Mouse (Mus musculus) cerebellum, adult 9-11 months (tissue): ENCODE measurements at regions not wholly inside any gene's neighbourhood (a gene's known extent, or its start where the extent isn't known, plus 50 kb on each side); places are given as distances from the start of the nearest gene placed in this dataset.

Experiments
- DNase-seq: peaks from one replicate; pipeline ENCODE4 v3.0.0; 2022

GRCm38 (mm10) chr13:75501530-75501929, 205.0 kb upstream of the Ell2 start:
- DNase-seq = no peak

- DNase-seq = no peak
Observed at GRCm38 (mm10) chr13:75503394-75503793, 203.2 kb upstream of the Ell2 start.

DNA sequence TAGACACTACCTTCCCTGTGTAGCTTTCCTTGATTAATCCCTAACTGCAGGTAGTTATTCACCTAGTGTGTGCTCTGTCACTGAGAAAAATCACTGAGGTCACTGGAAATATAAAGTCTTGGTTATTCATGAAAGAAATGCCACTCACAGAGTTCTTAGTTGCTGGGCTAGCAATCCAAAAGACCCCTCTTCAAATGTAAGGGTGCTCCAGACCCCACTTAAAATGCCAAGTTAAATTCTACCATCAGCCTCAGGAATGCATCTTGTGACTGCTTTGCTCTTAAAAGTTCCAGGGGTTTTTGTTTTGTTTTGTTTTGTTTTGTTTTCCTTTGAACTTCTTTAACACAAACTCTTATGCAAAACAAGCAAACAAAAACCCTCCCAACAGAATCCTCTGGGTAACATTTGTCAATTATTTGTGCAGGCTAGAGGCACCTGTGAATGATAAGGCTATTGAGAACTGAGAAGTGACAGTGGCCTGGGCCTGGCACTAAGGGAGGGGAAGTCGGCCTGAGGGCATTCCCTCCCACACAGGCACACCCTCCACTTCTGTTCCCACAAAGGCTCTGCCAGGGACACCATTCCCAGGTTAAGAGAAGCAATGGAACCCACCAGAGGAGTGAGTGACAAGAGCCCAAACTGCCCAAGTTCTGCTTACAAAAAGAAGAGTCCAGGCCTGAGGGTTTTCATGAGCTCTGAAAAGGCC, 192.1 kb upstream of the Ell2 start:
- DNase-seq = no peak

- DNase-seq = no peak
Observed at GRCm38 (mm10) chr13:75523293-75524278, 183.0 kb upstream of the Ell2 start.

- no peak for DNase-seq
Observed at GRCm38 (mm10) chr13:75524481-75524880, 182.1 kb upstream of the Ell2 start.

- no peak for DNase-seq
Observed at GRCm38 (mm10) chr13:75531566-75531965, 175.0 kb upstream of the Ell2 start.

DNA sequence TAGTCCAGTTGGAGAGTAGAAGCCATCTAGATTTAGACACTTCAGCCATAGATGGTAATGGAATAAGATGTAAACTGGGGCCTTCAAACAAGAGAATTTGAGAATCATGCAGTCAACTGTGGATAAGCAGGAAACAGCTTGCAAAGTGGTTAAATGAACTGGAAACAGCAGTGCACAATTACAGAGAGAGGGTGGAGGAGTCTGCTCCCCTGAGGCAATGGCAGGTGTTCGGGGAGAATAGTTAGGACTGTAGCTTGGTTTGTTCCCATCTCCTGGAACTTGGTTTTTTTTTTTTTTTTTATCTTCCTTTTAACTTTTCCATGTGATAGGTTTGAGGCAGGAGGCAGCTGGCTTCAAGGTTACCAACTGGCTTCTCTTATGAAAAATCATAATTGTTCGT, 165.1 kb upstream of the Ell2 start:
- DNase-seq = no peak

DNA sequence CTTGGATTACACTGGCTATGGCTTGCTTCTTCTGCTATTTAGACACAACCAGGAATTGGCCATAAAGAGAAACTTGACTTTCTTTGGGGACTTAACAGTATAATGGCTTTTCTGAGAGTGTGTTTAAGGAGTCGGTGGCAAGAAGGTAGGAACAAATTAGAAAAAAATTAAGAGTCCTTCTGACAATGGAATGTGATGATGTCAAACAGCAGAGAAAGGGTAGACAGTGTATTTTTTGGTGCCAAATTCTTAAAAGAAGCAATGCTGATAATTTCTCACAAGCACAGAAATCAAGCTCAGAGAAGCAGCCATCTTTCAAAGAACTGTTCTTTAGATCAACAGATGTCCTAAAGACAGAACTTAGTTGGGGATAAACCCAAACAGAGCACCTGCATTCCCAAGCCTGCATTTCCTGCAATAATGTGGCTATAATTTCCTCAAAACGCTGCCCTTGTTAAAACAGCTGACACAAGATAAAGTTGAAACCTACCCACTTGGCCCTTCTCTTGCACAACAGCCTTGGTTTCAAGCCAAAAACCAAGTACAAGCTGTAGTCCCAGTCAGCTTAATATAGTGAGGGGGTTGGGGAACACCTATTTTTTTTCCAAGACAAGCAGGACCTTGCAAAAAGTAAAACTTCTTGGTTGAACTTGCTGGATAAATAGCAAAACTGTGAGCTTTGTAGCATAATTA, 164.2 kb upstream of the Ell2 start:
- DNase-seq = no peak

DNA sequence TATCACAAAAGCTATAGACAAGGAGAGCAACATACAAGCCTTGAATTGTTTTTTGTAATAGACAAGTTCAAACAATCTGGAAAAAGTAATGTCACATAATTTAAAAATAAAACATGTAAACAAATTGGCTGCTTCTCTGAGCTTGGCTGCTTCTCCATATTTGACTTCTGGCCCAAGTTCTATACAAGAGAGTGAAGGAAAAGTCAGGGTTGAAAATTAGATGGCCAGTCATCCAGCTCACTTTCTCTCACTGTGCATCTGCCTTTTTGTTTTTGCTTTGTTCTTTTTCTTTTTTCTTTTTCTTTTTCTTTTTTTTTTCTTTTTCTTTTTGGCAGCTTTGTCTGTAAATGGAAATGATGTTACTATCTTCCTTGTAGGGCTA, 163.6 kb upstream of the Ell2 start:
- DNase-seq = no peak

- DNase-seq = no peak
Observed at GRCm38 (mm10) chr13:75543595-75543994, 163.0 kb upstream of the Ell2 start.

- no peak for DNase-seq
Observed at GRCm38 (mm10) chr13:75544728-75545127, 161.8 kb upstream of the Ell2 start.

GRCm38 (mm10) chr13:75547791-75548190, 158.8 kb upstream of the Ell2 start:
- no peak for DNase-seq

- no peak for DNase-seq
Observed at GRCm38 (mm10) chr13:75578971-75579370, 127.6 kb upstream of the Ell2 start.

DNA sequence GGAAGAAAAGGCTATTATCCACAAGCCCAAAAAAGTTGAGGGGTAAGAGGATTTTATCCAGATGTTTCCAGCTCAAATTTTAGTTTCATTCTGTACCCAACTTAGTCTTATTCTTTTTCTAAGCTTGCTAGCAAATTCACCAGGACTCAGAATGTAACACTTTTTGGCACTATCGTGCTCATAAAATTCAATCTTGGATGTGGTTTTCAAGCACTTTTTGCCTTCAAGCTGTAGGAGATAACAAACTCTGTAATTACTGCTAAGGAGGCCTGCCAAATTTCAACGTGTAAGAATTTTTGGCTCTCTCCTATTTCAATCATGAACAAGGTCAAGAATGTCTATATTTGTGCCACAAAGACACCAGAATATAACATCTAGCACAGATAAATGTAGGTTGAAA, 115.7 kb upstream of the Ell2 start:
- DNase-seq = no peak

DNA sequence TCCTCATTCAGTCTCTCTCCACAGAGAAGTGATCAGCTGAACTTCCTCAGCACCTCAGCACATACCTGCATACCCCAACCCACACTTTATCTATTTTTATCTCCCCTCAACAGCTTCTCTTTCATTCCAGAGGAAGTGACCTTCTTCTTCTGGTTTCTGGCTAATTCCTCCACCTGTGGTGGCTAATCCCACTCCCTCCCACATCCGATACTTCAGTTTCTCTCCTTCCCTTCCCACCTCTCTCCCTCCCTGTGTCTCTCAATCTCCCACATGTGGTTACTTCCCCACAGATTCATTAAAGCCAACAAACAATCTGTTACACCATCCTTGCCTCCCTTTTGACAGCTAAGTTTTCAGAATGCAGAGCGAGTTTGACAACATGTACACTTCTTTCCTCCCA, 109.7 kb upstream of the Ell2 start:
- DNase-seq = no peak

- no peak for DNase-seq
Observed at GRCm38 (mm10) chr13:75598186-75598585, 108.4 kb upstream of the Ell2 start.

DNA sequence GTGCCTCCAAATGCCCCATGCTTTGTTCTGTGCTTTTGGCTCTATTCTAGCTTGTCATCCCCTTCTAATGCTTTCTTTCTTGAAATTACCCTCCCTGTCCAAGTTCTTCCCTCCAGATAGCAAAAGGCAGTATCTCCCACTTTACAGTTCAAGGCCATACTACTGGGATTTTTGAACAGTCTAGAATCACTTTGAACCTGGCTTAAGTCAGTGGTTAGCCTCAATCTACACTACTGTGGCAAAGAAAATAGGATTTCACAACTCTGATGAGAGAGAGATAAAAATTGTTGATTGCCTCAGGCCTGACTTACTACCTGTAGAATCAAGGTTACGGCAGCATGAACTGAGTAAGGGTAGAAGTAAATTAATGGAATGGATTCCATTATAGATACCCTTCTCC, 107.9 kb upstream of the Ell2 start:
- no peak for DNase-seq

DNA sequence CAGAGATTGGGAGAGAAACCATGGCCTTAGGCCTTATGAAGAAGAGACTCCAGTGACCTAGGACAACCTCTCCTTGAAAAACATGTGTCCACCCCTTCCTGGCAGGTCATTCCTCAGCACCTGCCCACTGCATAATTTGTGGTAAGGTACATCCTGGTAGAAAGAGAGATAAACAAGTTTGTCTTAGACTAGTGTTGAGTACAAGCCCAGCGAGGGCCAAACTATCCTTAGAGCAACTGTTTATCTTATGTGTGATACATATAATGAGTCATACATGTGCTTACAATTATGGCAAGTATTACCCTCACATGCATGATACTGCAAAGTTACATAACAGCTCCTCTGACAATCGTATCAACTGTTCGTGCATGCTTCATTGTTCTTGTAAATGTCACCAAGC, 83.3 kb upstream of the Ell2 start:
- no peak for DNase-seq

DNA sequence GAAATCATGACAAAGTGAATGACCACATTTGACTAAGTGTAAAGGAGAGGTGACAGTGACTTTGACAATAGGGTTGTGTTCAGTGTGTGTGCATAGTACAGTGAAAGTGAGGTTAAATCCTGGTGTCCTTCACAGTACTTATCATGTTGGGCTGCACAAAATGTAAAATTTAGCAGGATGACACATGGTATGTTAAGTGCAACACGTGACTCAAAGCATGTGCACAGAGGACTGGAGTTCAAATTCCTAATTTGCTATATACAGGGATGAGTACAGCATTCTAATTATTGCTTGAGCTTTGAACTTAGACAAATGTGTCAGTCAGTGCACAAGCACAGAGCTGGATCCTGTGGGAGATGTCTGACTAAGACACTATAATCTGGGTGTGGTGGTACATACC, 79.2 kb upstream of the Ell2 start:
- no peak for DNase-seq

DNA sequence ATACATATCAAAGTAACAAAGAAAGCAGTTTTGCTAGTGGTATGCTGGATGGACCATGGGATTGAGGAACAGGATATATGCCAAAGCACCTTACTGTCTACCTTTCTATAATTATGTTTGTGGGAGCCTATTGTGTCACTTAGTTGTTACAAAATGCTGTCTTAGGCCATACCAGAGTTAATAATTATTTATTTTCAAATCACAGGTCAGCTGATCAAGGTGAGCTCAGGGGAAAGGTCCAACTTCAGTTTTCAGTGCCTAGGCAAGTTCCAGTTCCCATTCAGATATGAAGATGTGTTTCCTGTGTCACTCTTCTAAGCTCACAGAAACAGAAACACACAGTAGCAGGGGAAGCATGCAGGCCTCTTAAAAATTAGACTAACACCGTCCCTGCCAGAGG, 75.5 kb upstream of the Ell2 start:
- DNase-seq = no peak

GRCm38 (mm10) chr13:75647513-75647912, 59.0 kb upstream of the Ell2 start:
- no peak for DNase-seq

- no peak for DNase-seq
Observed at GRCm38 (mm10) chr13:75651941-75652340, 54.6 kb upstream of the Ell2 start.

DNA sequence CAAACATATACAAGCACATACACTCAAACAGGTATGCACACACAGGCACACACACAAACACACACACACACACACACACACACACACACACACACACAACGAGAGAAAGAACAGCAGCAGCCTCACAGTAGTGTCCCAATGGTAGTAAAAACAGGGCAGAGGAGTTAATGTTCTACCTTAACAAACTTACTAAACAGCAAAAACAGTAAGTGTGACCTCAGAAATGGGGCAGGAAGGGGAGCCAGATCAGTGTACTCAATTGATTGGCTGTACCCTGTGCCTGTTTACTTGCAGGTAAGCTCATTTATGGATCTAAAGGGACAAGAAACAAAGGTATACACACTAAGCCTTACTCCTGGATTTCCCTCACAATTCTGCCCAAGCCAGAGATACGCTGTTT, 53.6 kb upstream of the Ell2 start:
- no peak for DNase-seq
